Mouse (Mus musculus): ENCODE results near the gene Cep152. TPM values are rescaled to one million over a fixed set of nuclear protein-coding genes. Genes with fewer than 3 reads are reported as not detected.

Cep152 gene
- 6.3 and 6.6 TPM in 2 replicates for polyA plus RNA-seq (2015; fragmentation: Nextera tagmentation; extraction: Ambion mirVana)

DNA sequence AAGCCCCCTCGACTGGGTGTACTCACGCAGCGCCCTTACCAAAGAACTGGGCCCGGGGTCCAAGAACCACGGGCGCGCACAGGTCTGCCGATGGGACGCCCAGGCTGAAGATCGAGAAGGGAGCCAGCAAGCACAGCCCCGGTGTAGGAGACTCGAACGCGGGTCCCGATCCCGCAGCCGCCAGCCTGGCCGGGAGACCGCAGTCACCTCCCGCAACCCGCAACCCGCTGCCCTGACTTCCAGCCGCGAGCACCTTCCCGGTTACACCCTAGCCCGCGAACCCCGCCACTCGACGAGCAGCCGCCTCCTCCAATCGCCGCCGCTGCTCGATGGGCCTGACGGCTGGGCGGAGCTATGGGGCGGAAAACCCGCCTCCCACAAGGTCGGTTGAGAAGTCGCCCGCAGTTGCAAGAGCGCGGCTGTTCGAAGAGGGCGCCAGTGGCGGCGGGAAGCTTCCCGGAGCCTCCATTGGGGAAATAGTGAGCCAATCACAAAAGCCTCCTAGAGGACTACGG lies at the start of gene Cep152:
TSS of gene Cep152 (minus strand) at position 277 of the 515 bp plus-strand sequence.
- H3K27ac ChIP-seq: peak within 1 kb of the TSS; percentile 57; the same call in 1 of the 2 replicates
- peaks cover 21% of the 10 kb centered on the region for H3K4me1 ChIP-seq
- H3K9ac ChIP-seq: peak within 1 kb of the TSS; percentile 76
- no peaks in the 10 kb centered on the region for H3K9me3 ChIP-seq
- 2% methylated on average over 49 of the region's 50 CpGs for WGBS
- peaks cover under 1% of the 10 kb centered on the region; the same call in 1 of the 2 replicates for H3K36me3 ChIP-seq
- H3K4me3 ChIP-seq: peak within 1 kb of the TSS; percentile 73
- H3K27me3 ChIP-seq: no peaks in the 10 kb centered on the region
- peak within 1 kb of the TSS; percentile 63 for H3K4me2 ChIP-seq
- peak; percentile 98 for ATAC-seq (ENCODE audit: insufficient number of reproducible peaks, low FRiP score, low TSS enrichment, low read depth)

DNA sequence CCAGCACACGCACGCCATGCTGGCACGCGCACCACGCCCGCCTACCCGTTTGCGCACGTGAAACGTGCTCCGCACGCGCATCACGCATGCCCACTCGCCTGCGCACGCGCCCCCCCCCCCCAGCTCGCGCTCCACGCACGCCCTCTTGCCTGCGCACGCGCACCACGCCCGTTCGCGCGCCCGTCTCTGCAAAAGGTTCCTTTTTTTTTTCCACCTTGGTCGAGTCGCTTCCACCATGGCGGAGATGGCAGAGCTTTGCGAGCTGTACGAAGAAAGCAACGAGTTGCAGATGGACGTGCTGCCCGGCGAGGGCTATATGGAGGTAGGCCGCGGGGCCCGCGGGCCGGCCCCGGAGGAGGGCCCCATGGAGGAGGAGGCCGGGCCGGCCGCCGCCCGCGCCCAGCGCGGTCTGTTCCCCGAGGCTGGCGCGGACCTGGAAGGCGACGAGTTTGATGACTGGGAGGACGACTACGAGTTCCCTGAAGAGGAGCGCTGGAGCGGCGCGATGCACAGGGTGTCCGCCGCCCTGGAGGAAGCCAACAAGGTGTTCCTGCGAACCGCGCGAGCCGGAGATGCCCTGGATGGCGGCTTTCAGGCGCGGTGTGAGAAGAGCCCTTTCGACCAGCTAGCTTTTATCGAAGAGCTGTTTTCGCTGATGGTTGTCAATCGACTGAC lies 48.2 kb upstream of the Cep152 start, which contains the start of gene Eid1:
TSS of gene Eid1 (plus strand) at position 139 of the 675 bp plus-strand sequence.
- Histone ChIP-seq H3K9ac (peak within 1 kb of the TSS; percentile 95), H3K9me3 (no peaks in the 10 kb centered on the region), H3K4me3 (peak within 1 kb of the TSS; percentile 82), H3K27ac (peak within 1 kb of the TSS; percentile 97), H3K27me3 (no peaks in the 10 kb centered on the region), H3K4me1 (peaks cover 8% of the 10 kb centered on the region; the same call in 1 of the 2 replicates), H3K4me2 (peak within 1 kb of the TSS; percentile 49), H3K36me3 (no peaks in the 10 kb centered on the region)
- ATAC-seq (ENCODE audit: insufficient number of reproducible peaks, low FRiP score, low TSS enrichment, low read depth): peak; percentile 91
- under 1% methylated on average over 61 of the region's 79 CpGs for WGBS

DNA sequence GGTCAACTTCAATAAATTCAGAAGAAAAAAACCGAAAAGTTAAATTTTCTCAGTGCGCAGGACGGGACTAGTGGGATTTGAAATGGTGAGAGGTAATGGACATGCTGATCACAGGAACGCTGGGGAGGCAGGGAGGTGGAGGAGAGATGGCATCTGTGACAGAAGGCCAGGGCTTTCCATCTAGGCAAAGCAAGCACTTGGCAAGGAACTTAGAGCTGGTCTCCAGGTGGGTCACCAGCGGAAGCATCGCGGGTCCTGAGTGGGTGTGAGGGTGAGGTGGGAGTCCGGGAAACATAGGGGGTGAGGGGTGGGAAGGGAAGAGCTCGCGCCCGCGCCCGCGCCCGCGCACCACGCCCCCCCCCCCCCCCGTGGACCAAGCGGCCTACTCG lies 47.6 kb upstream of the Cep152 start:
- peaks cover 8% of the 10 kb centered on the region; the same call in 1 of the 2 replicates for H3K4me1 ChIP-seq
- H3K4me3 ChIP-seq: peak overlapping the region; percentile 82
- 26% methylated on average over 8 of the region's 20 CpGs for WGBS
- H3K9me3 ChIP-seq: no peaks in the 10 kb centered on the region
- ATAC-seq (ENCODE audit: insufficient number of reproducible peaks, low FRiP score, low TSS enrichment, low read depth): no peak
- peak overlapping the region; percentile 49 for H3K4me2 ChIP-seq
- peak overlapping the region; percentile 33; the same call in 1 of the 2 replicates for H3K9ac ChIP-seq
- peak overlapping the region; percentile 97 for H3K27ac ChIP-seq
- H3K27me3 ChIP-seq: no peaks in the 10 kb centered on the region
- H3K36me3 ChIP-seq: no peaks in the 10 kb centered on the region

DNA sequence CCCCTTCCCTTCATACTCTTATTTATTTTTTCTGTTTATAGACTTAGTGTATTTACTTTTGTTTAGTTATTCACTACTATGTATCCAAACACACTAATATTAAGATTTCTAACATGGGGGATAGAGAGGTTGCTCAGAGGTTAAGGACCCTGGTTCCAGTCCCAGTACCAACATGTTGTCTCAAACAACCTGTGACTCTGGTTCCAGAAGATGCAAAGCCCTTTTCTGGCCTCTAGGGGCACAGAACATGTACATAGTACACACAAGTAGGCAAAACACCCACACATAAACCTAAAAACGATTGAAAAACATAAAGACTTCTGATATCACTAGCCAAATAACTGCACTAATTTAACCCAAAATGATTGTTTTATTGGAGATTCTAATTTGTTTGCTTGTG lies 45.9 kb upstream of the Cep152 start:
- ATAC-seq (ENCODE audit: insufficient number of reproducible peaks, low FRiP score, low TSS enrichment, low read depth): no peak
- no peaks in the 10 kb centered on the region for H3K9me3 ChIP-seq
- WGBS: 41% methylated on average over 1 of the region's 1 CpGs

DNA sequence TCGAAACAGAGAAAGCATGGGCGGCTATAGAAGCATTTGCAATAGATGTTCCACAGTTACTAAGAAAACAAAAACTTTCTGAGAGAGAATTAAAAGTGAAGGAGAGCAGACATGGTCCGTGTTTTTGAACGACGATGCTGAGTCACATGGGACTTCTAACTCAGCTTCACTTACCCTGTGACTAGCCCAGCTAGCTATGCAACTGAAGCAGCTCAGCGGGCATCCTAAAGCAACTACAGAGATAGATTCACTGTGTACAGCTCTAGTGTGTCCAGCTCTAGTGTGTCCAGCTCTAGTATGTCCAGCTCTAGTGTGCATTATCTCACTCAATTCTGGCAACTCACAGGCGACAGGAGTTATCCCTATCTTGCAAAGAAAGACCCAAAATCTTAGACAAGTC lies 42.8 kb upstream of the Cep152 start:
- H3K36me3 ChIP-seq: no peaks in the 10 kb centered on the region
- H3K4me2 ChIP-seq: no peak overlapping the region
- WGBS: 83% methylated on average over 7 of the region's 7 CpGs
- no peak overlapping the region for H3K27ac ChIP-seq
- H3K4me3 ChIP-seq: no peak overlapping the region
- no peak for ATAC-seq (ENCODE audit: insufficient number of reproducible peaks, low FRiP score, low TSS enrichment, low read depth)
- no peaks in the 10 kb centered on the region for H3K27me3 ChIP-seq
- no peaks in the 10 kb centered on the region for H3K4me1 ChIP-seq
- no peaks in the 10 kb centered on the region for H3K9me3 ChIP-seq
- H3K9ac ChIP-seq: no peak overlapping the region

More for the DNA sequence above, 45.9 kb upstream of the Cep152 start:
- Histone ChIP-seq H3K4me3 (no peak overlapping the region), H3K27me3 (no peaks in the 10 kb centered on the region), H3K4me1 (peaks cover 8% of the 10 kb centered on the region; the same call in 1 of the 2 replicates), H3K36me3 (no peaks in the 10 kb centered on the region), H3K27ac (no peak overlapping the region), H3K9ac (no peak overlapping the region), H3K4me2 (no peak overlapping the region)

DNA sequence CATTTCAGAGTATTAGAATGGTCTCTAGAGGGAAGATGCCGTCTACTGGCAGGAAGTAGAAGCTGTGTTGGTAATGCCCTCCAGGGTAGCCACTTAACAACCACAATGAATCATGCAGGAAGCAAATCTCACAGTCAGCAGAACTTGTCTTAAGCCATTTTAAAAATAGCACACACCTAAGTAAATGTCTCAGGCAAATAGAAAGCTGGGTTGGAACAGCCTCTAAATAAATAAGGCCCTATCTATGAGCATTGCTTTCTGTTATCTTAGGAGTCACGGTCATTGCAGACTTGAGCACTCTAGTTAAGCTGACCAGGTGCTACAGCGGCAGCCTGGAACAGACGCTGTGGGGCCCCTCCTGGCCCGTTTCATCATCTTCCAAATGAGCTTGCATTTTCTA lies 42.3 kb upstream of the Cep152 start:
- no peaks in the 10 kb centered on the region for H3K4me1 ChIP-seq
- no peak overlapping the region for H3K4me3 ChIP-seq
- H3K27ac ChIP-seq: no peak overlapping the region
- H3K9ac ChIP-seq: no peak overlapping the region
- H3K4me2 ChIP-seq: no peak overlapping the region
- ATAC-seq (ENCODE audit: insufficient number of reproducible peaks, low FRiP score, low TSS enrichment, low read depth): no peak
- WGBS: 35% methylated on average over 5 of the region's 5 CpGs
- no peaks in the 10 kb centered on the region for H3K9me3 ChIP-seq
- H3K27me3 ChIP-seq: no peaks in the 10 kb centered on the region
- no peaks in the 10 kb centered on the region for H3K36me3 ChIP-seq

DNA sequence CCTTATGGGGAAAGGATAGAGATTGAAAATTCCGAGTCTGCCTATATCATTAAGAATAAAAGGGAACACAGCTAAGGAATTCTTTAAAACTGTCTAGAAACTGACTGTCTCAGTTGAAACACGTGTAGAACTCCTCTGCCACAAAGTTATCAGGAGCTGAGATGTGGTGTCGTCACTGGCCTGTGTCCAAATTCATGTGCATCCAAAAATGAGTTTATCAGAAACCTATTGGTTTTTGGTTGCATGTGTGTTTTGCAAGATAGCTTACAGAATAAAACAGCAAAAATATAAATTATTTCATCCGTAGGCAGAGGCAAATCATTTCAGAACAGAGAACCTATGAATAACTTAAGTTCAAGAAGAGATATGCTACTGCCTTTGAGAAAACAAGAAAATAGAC lies 41.8 kb upstream of the Cep152 start:
- H3K4me3 ChIP-seq: no peak overlapping the region
- H3K9me3 ChIP-seq: no peaks in the 10 kb centered on the region
- H3K4me1 ChIP-seq: no peaks in the 10 kb centered on the region
- no peaks in the 10 kb centered on the region for H3K27me3 ChIP-seq
- no peaks in the 10 kb centered on the region for H3K36me3 ChIP-seq
- no peak overlapping the region for H3K27ac ChIP-seq
- H3K4me2 ChIP-seq: no peak overlapping the region
- no peak overlapping the region for H3K9ac ChIP-seq
- WGBS: 72% methylated on average over 4 of the region's 4 CpGs
- no peak for ATAC-seq (ENCODE audit: insufficient number of reproducible peaks, low FRiP score, low TSS enrichment, low read depth)

DNA sequence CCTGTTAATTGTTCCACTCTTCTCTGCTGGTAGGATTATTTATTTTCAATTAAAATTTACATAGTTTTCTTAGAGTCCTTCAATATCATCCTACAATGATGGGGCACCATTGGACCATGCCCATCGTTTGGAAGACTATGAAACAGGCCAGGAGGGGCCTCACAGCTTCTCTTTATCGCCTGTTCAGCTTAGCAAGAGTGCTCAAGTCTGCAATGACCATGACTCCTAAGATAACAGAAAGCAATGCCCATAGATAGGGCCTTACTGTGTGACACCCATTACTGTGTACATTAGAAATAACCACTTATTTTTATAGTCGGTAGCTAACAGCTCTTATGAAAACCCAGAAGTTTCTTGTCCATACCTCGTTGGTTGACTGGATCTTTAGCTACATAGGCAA lies 41.0 kb upstream of the Cep152 start:
- no peak for ATAC-seq (ENCODE audit: insufficient number of reproducible peaks, low FRiP score, low TSS enrichment, low read depth)
- Histone ChIP-seq H3K27me3 (no peaks in the 10 kb centered on the region), H3K9ac (no peak overlapping the region), H3K9me3 (no peaks in the 10 kb centered on the region), H3K4me1 (peaks cover 3% of the 10 kb centered on the region; the same call in 1 of the 2 replicates), H3K4me2 (no peak overlapping the region), H3K4me3 (no peak overlapping the region), H3K36me3 (no peaks in the 10 kb centered on the region), H3K27ac (no peak overlapping the region)
- 87% methylated on average over 4 of the region's 4 CpGs for WGBS

DNA sequence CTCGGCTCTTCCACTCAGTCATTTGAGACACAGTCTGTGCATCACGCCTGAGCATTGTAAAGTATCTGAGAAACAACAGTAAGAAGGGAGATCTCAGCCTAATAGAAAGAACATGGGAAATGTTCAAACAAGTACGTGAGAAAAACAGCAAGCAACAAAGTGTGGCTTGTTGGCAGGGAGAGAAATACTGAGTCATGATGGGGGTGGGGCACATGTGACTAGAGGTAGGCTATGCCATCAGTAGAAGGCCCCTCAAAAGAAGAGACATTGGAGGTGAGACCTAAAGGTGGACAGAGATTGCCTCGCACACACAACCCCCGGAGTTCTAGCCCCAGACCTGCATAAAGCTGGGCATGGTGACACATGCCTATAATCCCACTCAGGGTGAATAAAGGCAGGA lies 40.3 kb upstream of the Cep152 start:
- Histone ChIP-seq H3K9ac (no peak overlapping the region), H3K4me2 (no peak overlapping the region), H3K27ac (no peak overlapping the region), H3K36me3 (no peaks in the 10 kb centered on the region), H3K4me3 (no peak overlapping the region), H3K9me3 (no peaks in the 10 kb centered on the region), H3K4me1 (peaks cover 10% of the 10 kb centered on the region; the same call in 1 of the 2 replicates), H3K27me3 (no peaks in the 10 kb centered on the region)
- 78% methylated on average over 5 of the region's 5 CpGs for WGBS
- ATAC-seq (ENCODE audit: insufficient number of reproducible peaks, low FRiP score, low TSS enrichment, low read depth): no peak

DNA sequence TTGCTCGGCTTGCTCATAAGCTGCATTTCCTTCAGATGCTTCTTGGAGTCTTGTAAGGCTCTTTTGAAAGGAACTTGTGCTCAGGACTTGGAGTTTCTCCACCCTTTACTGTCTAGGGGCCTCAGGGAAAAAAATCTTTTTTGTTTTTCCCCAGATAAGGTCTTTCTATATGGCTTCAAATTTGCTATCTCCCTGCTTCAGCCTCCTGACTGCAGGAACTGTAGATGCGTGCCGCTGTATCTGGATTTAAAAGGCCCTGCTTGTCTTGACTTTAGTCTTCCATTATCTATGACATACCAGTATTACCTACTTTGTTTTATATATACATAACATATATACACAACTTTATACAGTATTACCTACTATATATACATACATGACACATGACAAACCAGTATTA lies 37.6 kb upstream of the Cep152 start:
- no peak overlapping the region for H3K9ac ChIP-seq
- no peak overlapping the region for H3K4me3 ChIP-seq
- H3K27me3 ChIP-seq: no peaks in the 10 kb centered on the region
- peaks cover 10% of the 10 kb centered on the region; the same call in 1 of the 2 replicates for H3K4me1 ChIP-seq
- no peaks in the 10 kb centered on the region for H3K36me3 ChIP-seq
- no peak overlapping the region for H3K27ac ChIP-seq
- H3K9me3 ChIP-seq: no peaks in the 10 kb centered on the region
- H3K4me2 ChIP-seq: no peak overlapping the region
- no peak for ATAC-seq (ENCODE audit: insufficient number of reproducible peaks, low FRiP score, low TSS enrichment, low read depth)
- 90% methylated on average over 3 of the region's 3 CpGs for WGBS

DNA sequence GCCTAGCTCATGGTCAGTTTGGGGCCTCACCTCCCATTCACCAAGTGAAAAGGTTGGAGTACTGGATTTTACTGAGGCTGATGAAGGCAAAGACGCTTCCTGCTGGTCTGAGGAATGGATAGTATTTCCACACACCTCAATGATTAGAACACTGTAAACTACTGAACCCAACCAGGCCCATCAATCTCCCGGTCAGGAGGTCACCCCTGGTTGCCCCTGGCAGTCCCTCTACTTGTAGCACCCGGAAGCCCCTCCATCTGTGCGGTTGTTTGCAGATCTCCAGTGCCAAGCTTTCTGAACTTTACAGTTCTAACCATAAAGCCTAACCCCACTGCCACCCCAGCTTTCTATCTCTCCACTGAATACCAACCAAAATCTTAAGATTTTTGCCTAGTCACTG lies 36.2 kb upstream of the Cep152 start:
- Histone ChIP-seq H3K4me3 (peak overlapping the region; percentile 37), H3K27ac (0 out of 2 replicates have a peak overlapping the region, but pooled peaks have one; percentile 71), H3K27me3 (no peaks in the 10 kb centered on the region), H3K9ac (0 out of 2 replicates have a peak overlapping the region, but pooled peaks have one; percentile 40), H3K4me1 (peaks cover 10% of the 10 kb centered on the region; the same call in 1 of the 2 replicates), H3K9me3 (no peaks in the 10 kb centered on the region), H3K36me3 (no peaks in the 10 kb centered on the region), H3K4me2 (peak overlapping the region; percentile 57)
- no peak for ATAC-seq (ENCODE audit: insufficient number of reproducible peaks, low FRiP score, low TSS enrichment, low read depth)
- WGBS: 36% methylated on average over 4 of the region's 4 CpGs

DNA sequence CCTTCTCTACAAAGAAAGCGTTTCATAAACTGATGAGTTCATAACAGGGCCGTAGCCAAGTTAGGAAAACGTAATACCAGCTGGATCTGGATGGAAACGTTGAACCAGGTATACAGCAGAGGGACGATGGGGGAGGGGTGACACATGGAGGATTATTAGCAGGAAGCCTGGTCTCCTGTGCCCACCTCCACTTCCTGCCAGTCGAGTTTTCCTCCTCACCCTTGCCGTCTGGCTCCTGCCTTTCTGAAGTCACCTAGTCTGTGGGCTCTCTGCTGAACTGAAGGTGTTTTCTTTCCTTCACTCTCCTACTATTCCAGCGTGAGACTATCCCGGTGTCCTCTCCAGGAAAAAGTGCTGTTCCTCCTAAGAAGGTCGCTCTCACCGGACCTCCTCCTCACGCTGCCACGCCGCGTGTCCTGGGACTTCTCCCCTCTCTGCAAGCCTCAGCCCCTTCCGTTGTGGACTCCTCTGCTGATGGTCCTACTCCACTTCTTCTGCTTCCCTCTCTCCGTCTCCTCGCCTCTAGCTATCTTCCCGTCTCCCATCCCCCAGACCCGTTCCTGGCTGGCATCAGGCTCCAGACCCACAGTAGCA lies 35.7 kb upstream of the Cep152 start:
- Histone ChIP-seq H3K4me1 (peaks cover 10% of the 10 kb centered on the region; the same call in 1 of the 2 replicates), H3K9me3 (no peaks in the 10 kb centered on the region), H3K27me3 (no peaks in the 10 kb centered on the region), H3K36me3 (no peaks in the 10 kb centered on the region), H3K4me2 (peak overlapping the region; percentile 57), H3K4me3 (peak overlapping the region; percentile 37), H3K9ac (peak overlapping the region; percentile 40), H3K27ac (peak overlapping the region; percentile 71)
- ATAC-seq (ENCODE audit: insufficient number of reproducible peaks, low FRiP score, low TSS enrichment, low read depth): peak; percentile 45; the same call in 1 of the 2 replicates
- 20% methylated on average over 20 of the region's 20 CpGs for WGBS

Measured in limb, embryonic 15.5 days (tissue).